Mouse (Mus musculus) cerebellum, postnatal 14 days (tissue): ENCODE measurements around the gene Pla2g3.

ENCODE experiments used
- DNase-seq, 2 experiments: peaks; one replicate each; pipeline ENCODE4 v3.0.0; 2021; ENCODE audit warnings: mixed read lengths in 2 of 2

The Pla2g3 gene

DNA sequence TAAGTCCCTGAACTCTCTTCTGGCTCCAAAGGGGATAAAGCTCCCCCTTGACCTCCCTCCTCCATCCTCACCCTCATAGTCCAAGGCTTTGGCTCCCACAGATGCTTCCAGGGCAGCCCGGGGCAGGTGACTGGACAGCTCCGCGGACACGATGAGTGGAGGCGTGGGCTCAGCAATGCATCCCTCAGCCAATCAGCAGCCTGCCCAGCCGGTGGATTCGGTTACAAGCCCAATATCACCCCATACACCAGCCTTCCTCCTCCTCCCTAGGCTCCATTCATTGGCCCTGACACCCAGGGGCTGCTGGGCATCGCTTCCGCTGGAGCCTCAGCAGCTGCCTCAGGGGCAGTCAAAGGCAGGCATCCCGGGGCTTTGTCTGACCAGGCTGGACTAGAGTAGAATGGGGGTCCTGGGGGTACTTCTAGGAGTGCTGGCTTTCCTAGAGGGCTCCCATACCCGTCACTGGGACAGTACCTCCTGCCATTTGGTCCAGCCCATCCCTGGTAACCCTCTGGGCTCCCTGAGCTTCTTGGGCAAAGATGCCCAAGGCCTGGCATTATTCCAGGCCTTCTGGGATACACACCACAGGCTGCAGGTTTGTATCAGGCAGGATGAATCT lies at the start of gene Pla2g3:
Gene Pla2g3, plus strand, starts transcription at position 333 of the 619 bp plus-strand sequence.
- peak in 1 of 2 experiments; percentile 34 for DNase-seq

GRCm38 (mm10) chr11:3441696-3442443 lies 46.2 kb upstream of the Pla2g3 start:
- DNase-seq = peak; percentile 77 to 82

DNA sequence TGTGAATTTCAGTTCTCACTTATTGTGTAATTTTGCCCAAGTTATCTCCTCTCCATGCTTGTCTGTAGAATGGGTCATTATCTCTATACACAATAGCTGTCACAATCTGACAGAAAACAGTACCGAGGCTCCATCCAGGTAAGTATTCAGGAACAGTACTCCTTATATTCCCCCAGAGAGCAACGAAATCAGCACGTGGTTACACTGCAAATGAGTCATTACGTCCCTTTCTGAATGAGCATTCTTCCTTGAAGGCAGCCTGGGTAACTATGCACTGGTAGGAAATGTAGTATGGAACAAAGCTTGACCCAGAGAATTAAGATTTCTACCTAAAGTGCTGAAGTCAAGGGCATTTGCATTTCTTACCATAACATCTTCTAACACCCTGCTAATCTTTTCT lies 45.4 kb upstream of the Pla2g3 start:
- no peak for DNase-seq

- no peak for DNase-seq
Measured at GRCm38 (mm10) chr11:3443091-3443490, 45.0 kb upstream of the Pla2g3 start.

GRCm38 (mm10) chr11:3444875-3445274 lies 43.2 kb upstream of the Pla2g3 start:
- DNase-seq = no peak

DNA sequence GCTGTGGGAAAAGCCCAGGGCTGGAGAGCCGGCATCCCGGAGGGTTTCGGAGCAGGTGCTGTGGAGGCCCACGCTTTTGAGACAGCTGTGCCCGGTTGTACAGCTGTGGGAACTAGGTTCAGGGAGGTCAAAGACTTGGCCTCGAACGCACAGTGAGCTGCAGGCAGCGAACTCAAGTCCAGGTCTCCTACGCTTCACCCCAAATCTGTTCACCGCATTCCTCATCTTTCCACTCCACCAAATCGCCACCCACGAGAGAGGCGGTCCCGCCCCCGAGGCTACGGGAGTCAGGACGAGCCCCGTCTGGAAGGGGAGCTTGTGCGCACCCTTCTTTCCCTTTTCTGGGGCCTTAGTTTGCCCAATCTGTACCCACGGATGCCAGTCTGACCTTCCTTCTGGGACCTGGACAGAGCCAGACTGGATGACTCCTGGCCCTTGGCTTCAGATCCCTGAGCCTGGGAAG lies 36.4 kb upstream of the Pla2g3 start:
- DNase-seq = peak in 1 of 2 experiments; percentile 65

DNA sequence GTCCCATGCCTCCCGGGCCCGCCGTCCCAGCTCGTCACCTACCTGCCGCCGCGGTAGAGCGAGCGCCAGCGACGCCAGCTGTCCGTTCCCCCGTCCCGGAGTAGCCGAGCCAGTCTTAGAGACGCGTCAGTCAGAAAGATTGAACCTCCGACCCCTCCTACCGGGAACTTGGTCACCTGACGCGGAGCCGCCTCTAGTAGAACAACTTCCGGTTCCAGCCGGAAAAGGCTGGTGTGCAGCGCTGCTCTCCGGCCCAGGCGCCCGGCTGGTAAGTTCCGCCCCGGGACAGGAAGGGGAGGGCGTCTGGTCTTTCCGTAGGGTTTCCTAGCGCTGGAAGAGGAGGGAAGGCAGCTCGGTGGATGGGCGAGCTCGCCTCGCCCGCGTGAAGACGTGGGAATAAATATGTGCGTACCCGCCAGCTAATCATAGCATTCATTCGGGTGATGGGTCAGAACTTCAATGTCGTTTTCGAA lies 35.9 kb upstream of the Pla2g3 start, which contains the start of gene Rnf185:
Gene Rnf185, minus strand, starts transcription at position 197 of the 473 bp plus-strand sequence.
- peak; percentile 93 to 94 for DNase-seq

GRCm38 (mm10) chr11:3452769-3453168 lies 35.3 kb upstream of the Pla2g3 start:
- DNase-seq = peak; percentile 47 to 59

DNA sequence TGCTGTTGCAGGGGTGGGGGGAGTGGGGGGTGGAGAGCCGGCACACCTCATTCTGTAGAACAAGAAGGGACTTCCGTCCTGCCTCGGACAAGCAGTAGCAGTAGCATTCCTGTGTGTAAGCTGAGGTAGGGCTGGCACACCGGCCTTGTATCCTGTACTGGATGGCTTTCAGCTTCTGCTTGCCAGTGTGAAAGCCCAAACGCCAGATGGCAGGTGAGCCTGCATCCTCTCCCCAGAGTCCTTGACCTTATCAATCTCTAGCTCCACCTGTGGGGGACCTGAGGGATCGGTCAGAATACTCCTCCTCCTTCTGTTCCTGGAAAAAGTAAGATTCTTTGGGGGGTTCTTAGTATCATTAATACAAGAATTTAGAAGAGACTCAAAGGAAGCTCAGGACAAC lies 34.6 kb upstream of the Pla2g3 start:
- DNase-seq = peak; percentile 82

DNA sequence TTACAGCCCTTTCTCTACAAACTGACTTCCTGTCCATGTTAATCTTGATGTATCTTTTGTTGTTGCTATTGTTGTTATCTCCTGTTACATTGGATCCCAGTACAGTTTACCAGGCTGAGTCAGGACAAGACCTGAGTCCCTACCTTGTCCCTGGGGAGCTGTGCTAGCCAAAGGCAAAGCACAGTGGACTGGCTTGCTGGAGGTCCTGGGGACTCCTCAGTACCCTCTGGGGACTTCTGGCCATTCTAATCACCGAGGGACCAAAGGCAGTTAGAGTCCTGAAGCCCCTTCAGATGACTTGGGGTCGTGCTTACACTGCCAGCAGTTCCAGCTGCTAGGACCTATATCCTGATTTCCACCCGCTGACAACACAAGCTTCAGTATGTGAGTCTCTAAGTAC lies 33.6 kb upstream of the Pla2g3 start:
- no peak for DNase-seq

DNA sequence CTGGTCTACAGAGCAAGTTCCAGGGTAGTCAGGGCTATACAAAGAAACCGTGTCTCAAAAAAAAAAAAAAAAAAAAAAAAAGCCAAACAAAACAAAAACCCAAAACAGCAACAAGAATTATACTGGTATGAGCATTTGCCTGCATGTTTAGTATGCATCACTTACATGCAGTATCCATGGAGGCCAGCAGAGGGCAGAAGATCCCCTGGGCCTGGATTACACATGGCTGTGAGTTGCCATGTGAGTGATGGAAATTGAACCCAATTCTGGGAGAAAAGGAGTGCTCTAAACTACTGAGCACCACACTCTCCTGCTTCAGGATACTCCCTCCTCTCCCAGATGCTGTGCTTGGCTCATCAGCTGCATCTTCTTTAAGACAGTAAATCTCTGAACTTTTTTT lies 31.7 kb upstream of the Pla2g3 start:
- DNase-seq = peak; percentile 86 to 91

DNA sequence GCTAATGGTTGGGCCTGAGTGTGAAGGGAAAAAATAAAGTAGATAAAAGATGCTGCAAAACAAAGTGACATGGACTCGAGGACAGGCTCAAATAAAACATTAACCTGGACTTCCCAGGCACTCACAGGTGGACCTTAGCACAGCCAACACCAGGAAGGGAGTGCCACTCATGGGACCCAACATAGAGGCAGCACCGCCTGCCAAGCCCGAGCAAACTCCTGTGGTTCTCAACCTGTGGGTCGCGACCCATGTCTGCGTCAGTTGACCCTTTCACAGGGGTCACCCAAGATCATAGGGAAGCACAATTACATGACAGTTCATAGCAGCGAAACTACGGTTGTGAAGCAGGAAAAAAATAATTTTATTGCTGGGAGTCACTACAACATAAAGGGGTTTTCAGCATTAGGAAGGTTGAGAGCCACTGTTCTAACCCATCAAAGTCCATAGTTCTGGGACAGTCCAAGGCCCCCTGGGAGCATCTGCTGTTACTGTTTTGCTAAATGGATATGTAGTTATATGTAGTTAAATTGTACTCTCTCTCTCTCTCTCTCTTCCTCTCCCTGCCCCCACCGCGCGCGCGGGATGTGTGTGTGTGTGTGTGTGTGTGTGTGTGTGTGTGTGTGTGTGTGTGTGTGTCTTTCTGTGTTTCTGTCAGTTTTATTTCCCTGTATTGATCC lies 29.5 kb upstream of the Pla2g3 start:
- DNase-seq = no peak

DNA sequence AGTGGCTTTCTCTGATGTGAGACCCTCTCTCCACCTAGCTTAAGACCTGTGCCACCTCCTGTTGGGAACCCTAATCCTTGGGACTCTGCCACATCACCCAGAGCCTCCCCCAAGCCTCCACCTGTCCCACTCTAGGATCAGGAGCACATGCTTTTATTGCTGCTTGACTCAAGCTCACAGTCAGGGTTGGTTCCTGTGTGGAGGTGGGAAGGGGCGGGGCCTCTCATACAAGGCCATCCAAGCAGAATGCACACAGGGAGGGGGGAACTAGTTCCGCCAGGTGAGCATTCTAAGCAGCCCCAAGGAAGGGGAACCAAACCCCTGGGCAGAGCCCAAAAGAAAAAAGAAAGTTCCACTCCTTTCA lies 29.0 kb upstream of the Pla2g3 start:
- DNase-seq = no peak

GRCm38 (mm10) chr11:3462846-3463245 lies 25.2 kb upstream of the Pla2g3 start:
- DNase-seq = no peak

DNA sequence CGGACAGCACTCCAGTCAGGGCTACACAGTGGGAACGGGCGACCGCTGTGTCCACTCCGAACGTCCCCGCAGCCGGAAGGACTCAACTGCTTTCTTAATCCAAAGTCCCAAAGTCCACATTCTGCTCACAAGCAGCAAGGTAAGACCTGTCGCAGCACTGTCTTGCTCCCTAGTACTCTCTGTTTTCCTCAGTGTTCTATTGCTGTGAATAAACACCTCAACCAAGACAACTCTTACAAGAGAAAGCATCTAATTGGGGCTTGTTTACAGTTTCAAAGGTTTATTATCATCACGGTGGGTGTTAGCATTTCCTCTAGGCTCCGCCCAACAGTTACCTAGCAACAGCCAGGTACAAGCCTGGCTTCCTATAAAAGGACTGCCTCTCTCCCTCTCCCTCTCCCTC lies 16.6 kb upstream of the Pla2g3 start:
- no peak for DNase-seq

DNA sequence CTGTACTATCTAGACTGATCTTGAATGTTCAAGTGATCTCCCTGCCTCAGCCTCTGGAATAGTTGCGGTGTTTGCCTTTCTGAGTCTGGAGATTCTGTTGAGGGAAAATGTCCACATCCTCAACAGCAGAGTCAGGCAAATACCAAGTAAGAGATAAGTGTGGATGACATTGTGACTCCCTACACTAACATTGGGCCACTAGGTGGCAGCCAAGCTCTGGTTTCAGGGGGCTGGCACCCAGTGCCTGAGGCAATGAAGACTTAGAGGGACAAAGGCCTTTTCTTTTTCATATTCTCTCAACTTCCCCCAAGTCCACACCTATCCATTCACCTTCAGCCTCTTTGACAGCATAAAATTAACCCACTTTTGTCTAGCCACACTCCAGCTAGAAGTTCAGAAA lies 15.6 kb upstream of the Pla2g3 start:
- peak; percentile 96 to 98 for DNase-seq

GRCm38 (mm10) chr11:3474480-3475115 lies 13.5 kb upstream of the Pla2g3 start:
- DNase-seq = peak in 1 of 2 experiments; percentile 45

DNA sequence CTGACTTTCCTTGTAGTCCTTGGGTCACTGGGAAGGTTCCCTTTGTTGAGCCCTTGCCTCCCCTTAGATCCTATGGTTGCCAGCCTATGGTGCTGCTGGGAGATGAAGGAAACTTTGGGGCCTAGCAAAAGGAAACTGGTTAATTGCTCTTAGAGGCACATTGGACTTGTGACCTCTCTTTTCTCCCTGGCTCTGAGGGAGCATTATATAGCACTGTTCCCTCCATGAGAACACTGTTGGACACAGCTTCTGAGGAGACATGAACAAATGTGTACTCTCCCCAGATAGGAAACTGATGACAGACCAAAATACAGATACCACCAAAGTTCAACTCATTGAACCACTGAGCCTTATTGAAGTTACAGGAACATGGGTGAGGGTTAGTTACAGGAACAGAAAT lies 12.6 kb upstream of the Pla2g3 start:
- DNase-seq = no peak

GRCm38 (mm10) chr11:3483980-3484642 lies 4.0 kb upstream of the Pla2g3 start:
- DNase-seq = peak in 1 of 2 experiments; percentile 22

DNA sequence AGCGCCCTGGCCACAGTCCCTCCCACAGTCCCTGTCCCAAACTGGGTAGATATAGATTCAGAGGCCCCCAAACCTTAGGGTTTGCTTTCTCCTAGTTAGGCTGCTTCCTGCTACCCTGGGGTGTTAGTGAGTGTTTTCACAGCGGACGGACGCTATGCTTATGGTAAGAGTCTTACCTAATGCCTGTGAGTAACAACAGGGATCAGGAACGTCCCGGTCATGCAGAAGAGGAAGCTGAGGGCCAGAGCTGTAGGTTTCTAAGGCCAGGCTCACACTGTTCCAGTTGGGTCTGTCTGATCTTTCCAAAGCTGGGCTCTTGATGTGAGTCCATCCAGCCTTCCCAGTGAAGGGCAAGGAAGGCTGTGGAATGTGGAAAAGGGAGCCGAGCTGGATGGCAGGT lies 1.7 kb upstream of the Pla2g3 start:
- no peak for DNase-seq

DNA sequence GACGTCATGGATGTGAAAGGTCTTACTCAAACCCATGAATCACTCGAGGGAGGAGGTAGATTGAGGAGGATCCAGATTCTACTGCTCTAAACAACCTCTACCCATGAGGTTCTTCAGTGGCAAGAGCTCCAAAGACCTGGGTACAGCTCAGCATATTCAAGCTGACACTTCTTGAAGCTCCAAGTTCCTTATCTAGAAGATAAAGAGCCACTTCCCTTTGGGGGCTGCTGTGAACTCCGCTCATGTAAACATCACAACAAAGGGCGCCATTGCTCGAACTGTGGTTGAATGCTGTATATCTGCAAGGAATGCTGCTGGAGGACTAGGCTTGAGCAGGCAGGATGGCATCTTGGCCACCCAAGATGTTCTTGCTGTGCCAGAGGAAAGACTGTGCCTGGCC lies 952 bp downstream of the Pla2g3 start:
- no peak for DNase-seq

DNA sequence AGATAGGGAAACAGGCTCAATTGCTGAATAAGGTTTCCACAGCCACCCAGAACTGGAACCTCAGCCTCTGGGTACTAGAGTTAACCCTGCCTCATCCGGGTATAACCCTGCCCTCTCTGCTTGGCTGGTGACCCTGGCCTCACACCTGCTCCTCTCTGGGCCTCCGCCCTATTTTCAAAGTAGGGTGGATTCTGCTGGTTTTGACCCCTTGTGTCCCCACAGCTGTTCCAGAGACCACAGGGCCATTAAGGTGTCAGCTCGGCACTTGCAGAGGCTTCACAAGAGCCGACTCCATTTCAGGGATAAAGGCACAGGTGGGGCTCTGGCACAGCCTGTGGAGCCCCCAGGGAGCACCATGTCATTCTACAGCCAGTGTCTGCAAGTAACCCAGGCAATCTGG lies 4.7 kb downstream of the Pla2g3 start:
- no peak for DNase-seq

DNA sequence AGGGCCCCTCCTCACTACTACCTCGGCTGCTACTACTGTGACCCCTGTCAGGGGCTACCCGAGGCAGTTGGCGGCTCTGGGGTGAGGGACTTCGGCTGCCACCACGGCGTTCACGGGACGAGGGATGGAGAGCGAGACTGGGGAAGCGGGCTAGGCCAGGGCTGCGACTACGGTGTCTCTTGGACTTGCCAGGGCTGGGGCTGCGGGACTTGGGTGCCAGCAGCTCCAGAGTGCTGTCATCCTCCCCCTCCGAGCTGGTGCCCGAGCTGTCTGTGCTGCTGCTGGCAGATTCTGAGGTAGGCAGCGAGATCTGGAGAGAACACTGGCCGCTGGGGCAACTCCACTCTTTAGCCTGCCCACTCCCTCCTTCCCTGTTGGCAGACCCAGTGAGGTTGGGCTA lies 6.8 kb downstream of the Pla2g3 start:
- no peak for DNase-seq
